Mouse (Mus musculus) heart, postnatal 0 days (tissue): ENCODE data around the gene Gtf2ird2.

Source experiments
- CTCF ChIP-seq: IDR thresholded peaks from 2 replicates; pipeline ENCODE4 v1.5.1; 2016; ENCODE audit warnings: antibody characterized with exemption, control low read depth, low read depth
- EP300 ChIP-seq: IDR thresholded peaks from 2 replicates; pipeline ENCODE4 v1.6.1; 2016; ENCODE audit warnings: antibody characterized with exemption, low read depth

- TF ChIP-seq EP300 (no peak), CTCF (no peak)
Observed at GRCm38 (mm10) chr5:134237936-134238760, 54.3 kb downstream of the Gtf2ird2 start.
